Mouse (Mus musculus) CH12.LX (cell line): ENCODE data around the gene Gm20683. TPM values are rescaled to one million over a fixed set of nuclear protein-coding genes. Genes with fewer than 3 reads are reported as not detected.
A peak's percentile ranks its signal among the peaks of the same experiment; 100 is the strongest.
"Not testable (repeated sequence)": the region's sequence is repeated elsewhere in the genome, so short reads cannot be mapped to it uniquely, and the experiment has no call there.

Experiments
- DNase-seq: peaks from one replicate; pipeline ENCODE4 v3.0.0-alpha.2; 2013; ENCODE audit errors: extremely low read depth
- H3K27ac ChIP-seq: 2 replicates; pipeline ENCODE4 v1.5.1; 2012; ENCODE audit warnings: low read depth, mild to moderate bottlenecking, control low read depth, moderate library complexity; ENCODE audit not compliant: insufficient read depth
- H3K27me3 ChIP-seq: replicated peaks from 2 replicates; pipeline ENCODE3; 2012; ENCODE audit warnings: inconsistent platforms
- H3K36me3 ChIP-seq, 2 experiments: replicated peaks in 1 of 2; 2 replicates each; pipeline versions ENCODE3 to v1.6.1; 2012; ENCODE audit warnings: inconsistent platforms in 1 of 2, low read length in 1 of 2, mild to moderate bottlenecking in 1 of 2, mixed read lengths in 1 of 2, moderate library complexity in 1 of 2; ENCODE audit not compliant: control insufficient read depth in 1 of 2, insufficient read depth in 1 of 2
- H3K4me1 ChIP-seq, 2 experiments: 2 replicates each; pipeline ENCODE4 v1.6.1; 2012; ENCODE audit warnings: inconsistent platforms in 1 of 2, moderate library complexity in 1 of 2; ENCODE audit not compliant: insufficient read depth in 2 of 2, control insufficient read depth in 1 of 2
- H3K4me2 ChIP-seq: 2 replicates; pipeline ENCODE4 v1.6.1; 2012; ENCODE audit warnings: low read depth, mild to moderate bottlenecking, control low read depth; ENCODE audit not compliant: poor library complexity, insufficient read depth, severe bottlenecking
- H3K4me3 ChIP-seq, 3 experiments: fragments of 150-350 bp in 1 of 3; sonication (generic) in 1 of 3; replicated peaks in 1 of 3; 2 replicates each; pipeline versions ENCODE3 to v1.5.1; 2011 to 2012; ENCODE audit warnings: low read depth in 2 of 3, low read length in 2 of 3, mild to moderate bottlenecking in 2 of 3, moderate library complexity in 2 of 3, control low read depth in 1 of 3, improper control_type of control experiment in 1 of 3, inconsistent platforms in 1 of 3, mixed read lengths in 1 of 3; ENCODE audit not compliant: poor library complexity in 1 of 3
- H3K79me2 ChIP-seq: replicated peaks from 2 replicates; pipeline ENCODE4 v1.6.1; 2012; ENCODE audit warnings: mild to moderate bottlenecking, moderate library complexity; ENCODE audit not compliant: control insufficient read depth, poor library complexity, insufficient read depth, severe bottlenecking; ENCODE audit errors: extremely low read depth
- H3K9ac ChIP-seq: 2 replicates; pipeline ENCODE4 v1.6.1; 2012; ENCODE audit warnings: low read depth, mild to moderate bottlenecking, control low read depth, moderate library complexity; ENCODE audit not compliant: insufficient read depth
- H3K9me3 ChIP-seq: replicated peaks from 2 replicates; pipeline ENCODE3; 2012; ENCODE audit warnings: low read length, inconsistent platforms, mixed read lengths
- CHD1 ChIP-seq: IDR thresholded peaks from 2 replicates; pipeline ENCODE4 v1.6.1; 2012; ENCODE audit warnings: low read depth, low read length, improper control_type of control experiment, inconsistent platforms
- CTCF ChIP-seq, 2 experiments: IDR thresholded peaks in 1 of 2; conservative IDR thresholded peaks in 1 of 2; 2 replicates each; pipeline ENCODE4 v1.5.1; 2011 to 2012; ENCODE audit warnings: low read depth in 2 of 2, low read length in 2 of 2, improper control_type of control experiment in 1 of 2, inconsistent platforms in 1 of 2, mild to moderate bottlenecking in 1 of 2, moderate library complexity in 1 of 2
- EP300 ChIP-seq: IDR thresholded peaks from 2 replicates; pipeline ENCODE4 v1.6.1; 2011; ENCODE audit warnings: low read length, improper control_type of control experiment
- ETS1 ChIP-seq: conservative IDR thresholded peaks from 2 replicates; pipeline ENCODE4 v1.6.1; 2012; ENCODE audit warnings: low read depth, mild to moderate bottlenecking, inconsistent platforms, low read length, improper control_type of control experiment, moderate library complexity
- GABPA ChIP-seq: IDR thresholded peaks from 2 replicates; pipeline ENCODE4 v1.6.1; 2012; ENCODE audit warnings: low read depth, low read length, improper control_type of control experiment, inconsistent platforms; ENCODE audit not compliant: insufficient replicate concordance
- JUN ChIP-seq: IDR thresholded peaks from 2 replicates; pipeline ENCODE4 v1.6.1; 2011; ENCODE audit warnings: low read depth, mild to moderate bottlenecking, low read length, improper control_type of control experiment, moderate library complexity; ENCODE audit not compliant: insufficient read depth
- JUND ChIP-seq: conservative IDR thresholded peaks from 2 replicates; pipeline ENCODE4 v1.6.1; 2011; ENCODE audit warnings: low read depth, low read length, improper control_type of control experiment
- KAT2A ChIP-seq: IDR thresholded peaks from 2 replicates; pipeline ENCODE4 v1.6.1; 2012; ENCODE audit warnings: low read length, improper control_type of control experiment, inconsistent platforms; ENCODE audit not compliant: insufficient replicate concordance
- MXI1 ChIP-seq: IDR thresholded peaks from 2 replicates; pipeline ENCODE4 v1.6.1; 2011; ENCODE audit warnings: mild to moderate bottlenecking, low read depth, low read length, improper control_type of control experiment
- NELFE ChIP-seq: IDR thresholded peaks from 2 replicates; pipeline ENCODE4 v1.6.1; 2011; ENCODE audit warnings: low read depth, low read length, improper control_type of control experiment
- PAX5 ChIP-seq: IDR thresholded peaks from 2 replicates; pipeline ENCODE4 v1.6.1; 2012; ENCODE audit warnings: low read length, inconsistent platforms, mixed read lengths
- SIN3A ChIP-seq: IDR thresholded peaks from 2 replicates; pipeline ENCODE4 v1.6.1; 2012; ENCODE audit warnings: low read length, improper control_type of control experiment, inconsistent platforms
- SMC3 ChIP-seq: IDR thresholded peaks from 2 replicates; pipeline ENCODE4 v1.6.1; 2011; ENCODE audit warnings: low read depth, low read length, improper control_type of control experiment
- UBTF ChIP-seq: IDR thresholded peaks from 2 replicates; pipeline ENCODE4 v1.6.1; 2012; ENCODE audit warnings: low read depth, mild to moderate bottlenecking, inconsistent platforms, low read length, improper control_type of control experiment, moderate library complexity
- USF2 ChIP-seq: conservative IDR thresholded peaks from 2 replicates; pipeline ENCODE4 v1.6.1; 2011; ENCODE audit warnings: low read depth, low read length, improper control_type of control experiment
- ZC3H11A ChIP-seq: IDR thresholded peaks from 2 replicates; pipeline ENCODE4 v1.6.1; 2012; ENCODE audit warnings: low read depth, mild to moderate bottlenecking, inconsistent platforms, low read length, improper control_type of control experiment
- ZKSCAN1 ChIP-seq: IDR thresholded peaks from 2 replicates; pipeline ENCODE4 v1.6.1; 2012; ENCODE audit warnings: low read depth, inconsistent platforms, low read length, improper control_type of control experiment, borderline replicate concordance
- ZMIZ1 ChIP-seq: IDR thresholded peaks from 2 replicates; pipeline ENCODE4 v1.6.1; 2012; ENCODE audit warnings: low read depth, mild to moderate bottlenecking, inconsistent platforms, low read length, improper control_type of control experiment
- dilution Hi-C: fragments of 300-500 bp; cut with MboI; formaldehyde crosslinking; loops from 2 replicates; pipeline ENCODE4 v1.14.3; 2020; ENCODE audit warnings: low sequenced_read_pairs; ENCODE audit not compliant: extremely low pct_unique_long_range_greater_than_20kb, extremely low pct_ligation_motif_present
- in situ Hi-C: fragments of 300-500 bp; cut with MboI; formaldehyde crosslinking; loops from 3 replicates; pipeline ENCODE4 v1.14.3; 2019; ENCODE audit warnings: low sequenced_read_pairs, low pct_ligation_motif_present, low pct_unique_long_range_greater_than_20kb, mixed read lengths
- polyA plus RNA-seq: library from polyadenylated mRNA; unstranded; fragments of >175 nt; gene quantifications from 2 replicates; pipeline ENCODE4 v1.2.1, GENCODE M21; 2012; ENCODE audit warnings: low read depth; ENCODE audit not compliant: insufficient read length
- total RNA-seq, 2 experiments: library from RNA; depleted of rRNA; stranded (reverse); fragments of 300-350 nt in 1 of 2; fragments of >200 nt in 1 of 2; gene quantifications; 2 replicates each; pipeline ENCODE4 v1.2.3; 2012 to 2014

Gm20683 gene
- total and polyA plus RNA-seq, 3 experiments, result 1.3 to 4.8 (median 3.8) TPM

- no peak overlapping the region for H3K9ac ChIP-seq
- no peaks in the 10 kb centered on the region for H3K9me3 ChIP-seq
- H3K4me3 ChIP-seq, result no peak overlapping the region
- no peak for DNase-seq
- H3K4me1 ChIP-seq, result 0 out of 4 replicates have a peak, but pooled peaks cover 0 to 3% of the 10 kb centered on the region in 2 experiments
- in situ Hi-C loops (no loop called here), dilution Hi-C loops (no loop called here)
- no peak overlapping the region for H3K4me2 ChIP-seq
- H3K27ac ChIP-seq, result no peak overlapping the region
- no peaks in the 10 kb centered on the region for H3K36me3 ChIP-seq
- no peak for TF ChIP-seq EP300
- no peak for TF ChIP-seq ETS1
- TF ChIP-seq USF2, result no peak
- no peak for TF ChIP-seq PAX5
- TF ChIP-seq UBTF, result no peak
- no peak for TF ChIP-seq JUND
- no peak for TF ChIP-seq KAT2A
- TF ChIP-seq ZMIZ1, result no peak
- no peak for TF ChIP-seq GABPA
- no peak for TF ChIP-seq JUN
- no peak for TF ChIP-seq ZC3H11A
- TF ChIP-seq CHD1, result no peak
- TF ChIP-seq MXI1, result no peak
- TF ChIP-seq SIN3A, result no peak
- no peak for TF ChIP-seq ZKSCAN1
- TF ChIP-seq CTCF (conservative IDR thresholded peaks at IDR 0.05 in 1 of 2, IDR thresholded peaks at IDR 0.05 in 1 of 2; ENCODE audit: low read depth in 2 of 2, low read length in 2 of 2), result no peak
- TF ChIP-seq SMC3, result no peak
- no peak for TF ChIP-seq NELFE
- no peaks in the 10 kb centered on the region for H3K79me2 ChIP-seq
- peaks cover 74% of the 10 kb centered on the region for H3K27me3 ChIP-seq
Observed at GRCm38 (mm10) chr17:25808028-25808427, 33.5 kb downstream of the Gm20683 start.

GRCm38 (mm10) chr17:25807452-25807851 is 34.1 kb downstream of the Gm20683 start:
- H3K4me2 ChIP-seq, dilution Hi-C loops, H3K36me3 ChIP-seq, H3K27ac ChIP-seq, H3K4me3 ChIP-seq, DNase-seq, H3K9ac ChIP-seq, H3K9me3 ChIP-seq, H3K79me2 ChIP-seq, in situ Hi-C loops, H3K4me1 ChIP-seq: not testable (repeated sequence)
- 0 out of 4 replicates have a peak, but pooled peaks of 1 of the 2 experiments have one; percentile 14 for TF ChIP-seq CTCF (conservative IDR thresholded peaks at IDR 0.05 in 1 of 2, IDR thresholded peaks at IDR 0.05 in 1 of 2; ENCODE audit: low read depth in 2 of 2, low read length in 2 of 2)
- H3K27me3 ChIP-seq, result peaks cover 74% of the 10 kb centered on the region
